Mouse (Mus musculus) myocyte (in vitro differentiated cells): ENCODE measurements around the gene Tuba1a.

ENCODE experiments used
- MAX ChIP-seq: IDR thresholded peaks from one replicate; pipeline ENCODE4 v1.6.1; 2011; ENCODE audit warnings: low read depth, mild to moderate bottlenecking, control low read depth
- MYOG ChIP-seq, 3 experiments: IDR thresholded peaks; one replicate each; pipeline ENCODE4 v1.6.1; 2011; ENCODE audit warnings: control low read depth in 2 of 3, low read depth in 2 of 3, mild to moderate bottlenecking in 2 of 3; ENCODE audit not compliant: insufficient read length in 2 of 3, control insufficient read depth in 1 of 3, insufficient read depth in 1 of 3
- POLR2A ChIP-seq: IDR thresholded peaks from one replicate; pipeline ENCODE4 v1.6.1; 2011; ENCODE audit warnings: low read depth, mild to moderate bottlenecking, control low read depth, moderate library complexity; ENCODE audit not compliant: insufficient read length
- POLR2AphosphoS2 ChIP-seq: IDR thresholded peaks from one replicate; pipeline ENCODE4 v1.6.1; 2011; ENCODE audit warnings: low read depth, control low read depth; ENCODE audit not compliant: insufficient read length

- TF ChIP-seq POLR2A = no peak
- no peak for TF ChIP-seq MYOG (IDR thresholded peaks at IDR 0.05; ENCODE audit: control insufficient read depth in 1 of 3, insufficient read depth in 1 of 3, insufficient read length in 2 of 3, low read depth in 2 of 3)
- TF ChIP-seq MAX = no peak
- no peak for TF ChIP-seq POLR2AphosphoS2
Measured at GRCm38 (mm10) chr15:98997938-98998774, 44.7 kb upstream of the Tuba1a start.
